Mouse (Mus musculus) urinary bladder, postnatal 14 days (tissue): ENCODE measurements around the gene Kdm2a.

ENCODE experiments used
- DNase-seq: peaks from one replicate; pipeline ENCODE4 v3.0.0; 2021; ENCODE audit warnings: low spot score

Kdm2a gene

GRCm38 (mm10) chr19:4328737-4329304 lies 69.3 kb downstream of the Kdm2a start:
- no peak for DNase-seq

DNA sequence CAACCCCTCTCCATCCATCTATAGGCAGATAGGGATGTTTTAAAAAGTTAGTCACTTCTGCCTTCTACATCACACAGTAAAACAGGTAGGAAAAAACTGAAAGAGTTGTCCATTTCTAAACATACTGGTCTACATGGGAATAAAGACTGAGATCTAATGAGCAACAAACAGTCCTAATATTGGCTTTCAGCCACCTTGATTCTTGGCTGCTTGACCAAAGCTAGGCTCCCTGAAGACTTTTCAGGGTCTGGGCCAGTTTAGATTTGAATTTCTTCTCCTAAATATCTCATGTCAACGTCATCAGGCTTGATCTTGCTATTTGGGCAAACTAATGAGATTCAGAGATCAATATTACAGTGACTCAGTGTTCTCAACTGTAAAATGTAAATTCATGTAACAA lies 71.2 kb downstream of the Kdm2a start:
- DNase-seq: no peak

GRCm38 (mm10) chr19:4326106-4326505 lies 72.0 kb downstream of the Kdm2a start:
- DNase-seq: no peak

- DNase-seq: no peak
Observed at GRCm38 (mm10) chr19:4322134-4322533, 76.0 kb downstream of the Kdm2a start.

- DNase-seq: no peak
Observed at GRCm38 (mm10) chr19:4321622-4322021, 76.5 kb downstream of the Kdm2a start.

DNA sequence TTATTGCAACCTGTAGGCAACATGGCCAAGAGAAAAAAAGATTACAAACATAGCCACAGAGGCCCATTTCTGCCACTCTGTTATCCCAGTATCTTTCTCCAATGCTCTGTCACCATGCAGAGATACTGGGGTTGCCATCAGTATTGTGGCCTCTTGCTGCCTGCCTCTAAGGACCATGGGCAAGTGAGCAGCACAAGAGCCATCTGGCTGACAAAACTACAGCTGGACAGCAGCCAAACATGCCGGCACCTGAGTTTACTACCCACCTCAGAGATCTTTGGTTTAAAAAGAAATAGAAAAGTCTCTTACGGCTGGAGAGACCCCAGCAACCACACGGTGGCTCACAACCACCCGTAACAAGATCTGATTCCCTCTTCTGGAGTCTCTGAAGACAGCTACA lies 78.8 kb downstream of the Kdm2a start:
- DNase-seq: no peak

DNA sequence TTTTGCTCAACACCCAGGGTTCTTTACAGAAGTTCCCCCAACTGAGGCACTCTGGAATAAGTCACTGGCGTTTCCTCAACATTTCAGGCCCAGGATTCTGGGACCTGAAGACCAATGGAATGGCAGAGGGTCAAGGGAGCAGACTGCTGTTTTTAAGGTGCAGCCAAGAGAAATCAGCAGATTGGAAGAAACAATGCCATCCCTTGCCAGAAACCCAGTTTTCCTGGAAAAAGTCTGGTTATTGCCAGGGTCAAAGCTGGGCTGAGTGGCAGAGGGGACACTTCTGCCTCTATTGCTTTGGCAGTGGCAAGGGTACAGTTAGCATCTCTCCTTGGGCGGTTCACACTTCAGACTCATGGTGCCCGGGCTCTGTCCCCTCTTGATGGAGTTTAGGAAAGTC lies 80.9 kb downstream of the Kdm2a start:
- no peak for DNase-seq

DNA sequence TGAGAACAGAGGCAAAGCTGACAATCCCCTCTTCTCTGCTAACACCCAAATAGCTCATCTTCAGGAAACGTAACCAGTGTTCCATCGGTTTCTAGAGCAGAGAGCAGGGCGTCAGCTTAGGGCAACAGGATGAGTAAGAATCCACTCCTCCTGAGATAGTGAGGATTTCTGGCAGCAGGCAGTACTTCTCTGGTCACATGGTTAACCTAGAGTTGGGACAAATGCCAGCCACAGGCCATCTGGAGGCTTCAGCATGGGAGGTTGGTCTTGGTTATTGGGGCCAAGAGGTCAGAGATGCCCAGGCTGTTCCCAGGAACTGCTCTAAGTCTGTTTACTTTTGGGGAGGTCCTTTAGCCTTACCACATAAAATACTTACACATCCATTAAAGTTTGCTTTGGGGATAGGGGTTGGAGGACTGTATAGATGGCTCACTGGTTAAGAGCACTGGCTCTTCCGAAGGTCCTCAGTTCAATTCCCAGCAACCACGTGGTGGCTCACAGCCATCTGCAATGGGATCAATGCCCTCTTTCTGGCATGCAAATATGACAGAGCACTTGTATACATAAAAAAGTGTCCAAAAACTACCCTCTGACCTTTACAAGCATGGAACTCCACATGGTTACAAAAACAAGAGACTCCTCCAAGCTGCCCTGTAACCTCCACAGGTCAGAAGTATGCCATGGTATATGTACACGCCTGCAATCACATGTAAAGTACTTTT lies 82.7 kb downstream of the Kdm2a start:
- peak; percentile 50 for DNase-seq

GRCm38 (mm10) chr19:4309776-4310185 lies 88.3 kb downstream of the Kdm2a start:
- peak; percentile 57 for DNase-seq

DNA sequence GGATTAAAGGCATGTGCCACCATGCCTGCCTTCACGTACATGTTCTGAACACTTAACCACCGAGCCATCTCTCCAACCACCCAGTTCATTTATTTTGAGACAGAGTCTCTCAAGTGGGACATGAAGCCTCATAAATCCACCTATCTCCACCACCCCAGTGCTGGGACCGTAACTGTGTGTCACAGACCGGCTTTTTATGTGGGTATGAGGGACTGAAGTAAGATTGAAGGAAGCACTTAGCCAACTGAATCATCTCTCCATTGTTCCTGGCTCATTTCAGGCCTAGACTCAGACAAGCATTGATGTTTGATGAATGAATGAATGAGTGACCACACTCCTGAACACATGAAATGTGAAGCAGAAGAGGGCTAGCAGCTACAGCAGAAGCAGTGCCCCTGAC lies 88.8 kb downstream of the Kdm2a start:
- DNase-seq: no peak

DNA sequence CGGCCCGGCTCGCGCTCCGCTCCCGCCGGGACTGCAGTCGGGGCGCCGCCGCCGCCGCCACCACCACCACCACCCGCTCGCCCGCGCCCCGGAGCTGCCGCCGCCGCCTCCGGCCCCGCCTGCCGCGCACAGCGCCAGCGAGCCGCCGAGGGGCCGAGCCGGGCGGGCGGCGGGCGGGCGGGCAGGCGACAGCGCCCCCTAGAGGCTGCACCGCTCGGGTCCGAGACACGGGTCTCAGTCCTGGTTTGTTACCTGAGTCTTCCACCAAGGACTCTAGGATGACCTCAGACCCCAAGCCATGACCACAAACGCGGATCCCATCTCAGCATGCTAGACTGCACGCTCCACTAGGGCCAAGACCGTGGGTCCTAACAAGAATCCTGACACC lies 91.9 kb downstream of the Kdm2a start, which contains the start of gene Grk2:
Grk2 (minus strand) TSS at position 33 of the 388 bp plus-strand sequence.
- DNase-seq: peak; percentile 82

DNA sequence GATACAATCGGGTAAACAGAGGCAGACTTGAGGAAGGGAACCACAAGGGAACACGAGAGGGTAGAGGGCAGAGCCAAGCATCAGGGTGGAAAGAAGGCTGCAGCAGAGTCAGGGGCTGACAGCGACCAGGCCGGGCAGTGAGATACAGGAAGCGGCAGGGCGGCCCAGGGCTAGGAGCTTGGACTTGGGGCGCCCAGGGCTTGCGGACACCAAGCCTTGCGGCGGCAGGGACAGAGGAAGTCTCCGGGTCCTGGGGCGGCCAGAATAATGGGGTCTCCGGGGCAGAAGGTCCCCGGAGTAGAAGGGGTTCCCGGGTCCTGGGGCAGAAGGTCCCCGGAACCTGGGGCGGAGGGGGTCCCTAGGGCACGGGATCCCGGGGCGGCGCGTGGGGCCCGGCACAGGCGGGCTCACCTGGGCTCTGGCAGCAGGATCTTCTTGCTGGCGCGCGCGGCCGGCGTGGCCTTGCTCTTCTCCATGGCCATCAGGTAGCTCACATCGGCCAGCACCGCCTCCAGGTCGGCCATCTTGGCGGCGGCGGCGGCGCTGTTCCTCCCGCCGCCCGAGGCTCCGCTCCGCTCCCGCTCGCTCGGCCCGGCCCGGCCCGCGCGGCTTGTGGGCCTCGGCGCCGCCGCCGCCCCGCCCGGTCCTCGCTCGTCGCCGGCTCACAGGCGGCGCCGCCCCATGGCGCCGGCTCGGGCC lies 92.4 kb downstream of the Kdm2a start:
- peak; percentile 46 for DNase-seq

- DNase-seq: no peak
Observed at GRCm38 (mm10) chr19:4304871-4305321, 93.2 kb downstream of the Kdm2a start.

GRCm38 (mm10) chr19:4304251-4304821 lies 93.7 kb downstream of the Kdm2a start:
- DNase-seq: no peak

- DNase-seq: no peak
Observed at GRCm38 (mm10) chr19:4303640-4303995, 94.5 kb downstream of the Kdm2a start.

DNA sequence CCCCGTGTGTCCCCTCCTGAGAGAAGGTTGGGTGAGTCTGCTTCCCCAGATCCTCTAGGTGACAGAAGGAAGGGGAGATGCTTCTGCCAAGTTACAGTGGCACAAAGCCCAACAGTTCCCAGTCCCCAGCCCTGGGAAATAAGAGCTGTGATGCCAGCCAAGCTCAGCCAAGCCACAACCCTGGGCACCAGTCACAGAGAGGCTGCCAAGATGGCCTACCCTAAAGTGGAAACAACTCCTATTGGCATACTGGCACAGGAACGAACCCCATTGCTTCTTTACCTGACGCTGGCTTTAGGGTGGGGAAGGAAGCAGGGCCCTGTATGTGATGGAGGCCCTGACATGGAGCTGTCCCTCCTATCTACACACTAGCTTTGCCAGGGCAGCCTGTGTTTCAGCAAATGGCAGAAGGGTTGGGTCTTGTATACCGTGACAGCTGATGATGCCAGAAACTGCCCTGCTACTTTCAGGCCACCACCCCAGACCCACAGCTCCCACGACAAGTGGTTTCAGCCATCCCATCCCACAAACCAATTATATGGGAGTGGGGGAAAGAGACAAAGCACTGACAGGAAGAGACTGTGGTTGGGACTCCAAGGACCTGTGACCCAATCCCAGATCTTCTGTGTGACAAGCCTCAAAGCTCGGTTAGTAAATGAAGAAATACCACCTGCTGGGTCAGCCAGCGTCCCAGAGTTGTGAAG lies 95.0 kb downstream of the Kdm2a start:
- DNase-seq: no peak

DNA sequence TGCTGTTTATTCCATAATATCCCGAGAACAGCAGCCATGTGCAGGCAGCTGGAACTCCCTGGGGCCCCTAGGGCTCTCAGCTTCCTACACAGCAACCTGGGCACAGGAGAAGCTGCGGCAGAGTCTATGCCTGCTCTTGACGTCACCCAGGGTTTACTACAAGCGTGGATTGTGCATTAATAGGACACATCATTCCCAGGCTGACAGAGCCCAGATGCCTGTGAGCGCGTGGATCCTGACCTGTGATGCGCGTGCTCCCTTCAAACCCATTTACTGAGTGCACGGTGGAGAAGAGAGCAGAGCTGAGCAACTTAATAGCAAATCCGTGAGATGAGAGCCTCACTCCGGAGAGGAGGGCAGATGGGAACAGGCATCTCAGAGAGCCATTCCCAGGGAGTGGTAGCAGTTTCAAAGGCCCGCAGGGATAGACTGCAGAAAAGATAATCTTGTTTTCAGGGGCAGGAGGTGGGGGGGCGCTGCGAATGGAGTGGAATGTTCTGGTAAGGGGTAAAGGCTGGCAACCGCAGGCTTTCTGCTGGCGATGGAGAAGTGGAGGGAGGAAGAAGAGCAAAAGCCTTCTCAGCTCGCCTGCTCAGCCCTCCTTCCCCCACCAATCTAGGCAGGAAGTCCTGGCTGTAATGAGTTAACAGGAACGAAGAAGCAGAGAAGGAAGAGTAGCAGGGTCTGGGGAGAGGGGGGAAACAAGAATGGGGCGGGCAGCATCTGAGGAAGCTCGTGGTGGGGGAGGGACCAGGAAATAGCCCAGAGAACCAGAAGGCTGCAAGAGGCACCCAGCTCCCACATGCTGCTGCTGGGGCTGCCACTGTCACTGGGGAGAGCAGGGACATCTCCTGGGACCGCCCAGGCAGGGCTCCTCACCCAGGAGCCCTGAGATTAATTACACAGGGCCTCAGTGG lies 96.1 kb downstream of the Kdm2a start:
- no peak for DNase-seq

DNA sequence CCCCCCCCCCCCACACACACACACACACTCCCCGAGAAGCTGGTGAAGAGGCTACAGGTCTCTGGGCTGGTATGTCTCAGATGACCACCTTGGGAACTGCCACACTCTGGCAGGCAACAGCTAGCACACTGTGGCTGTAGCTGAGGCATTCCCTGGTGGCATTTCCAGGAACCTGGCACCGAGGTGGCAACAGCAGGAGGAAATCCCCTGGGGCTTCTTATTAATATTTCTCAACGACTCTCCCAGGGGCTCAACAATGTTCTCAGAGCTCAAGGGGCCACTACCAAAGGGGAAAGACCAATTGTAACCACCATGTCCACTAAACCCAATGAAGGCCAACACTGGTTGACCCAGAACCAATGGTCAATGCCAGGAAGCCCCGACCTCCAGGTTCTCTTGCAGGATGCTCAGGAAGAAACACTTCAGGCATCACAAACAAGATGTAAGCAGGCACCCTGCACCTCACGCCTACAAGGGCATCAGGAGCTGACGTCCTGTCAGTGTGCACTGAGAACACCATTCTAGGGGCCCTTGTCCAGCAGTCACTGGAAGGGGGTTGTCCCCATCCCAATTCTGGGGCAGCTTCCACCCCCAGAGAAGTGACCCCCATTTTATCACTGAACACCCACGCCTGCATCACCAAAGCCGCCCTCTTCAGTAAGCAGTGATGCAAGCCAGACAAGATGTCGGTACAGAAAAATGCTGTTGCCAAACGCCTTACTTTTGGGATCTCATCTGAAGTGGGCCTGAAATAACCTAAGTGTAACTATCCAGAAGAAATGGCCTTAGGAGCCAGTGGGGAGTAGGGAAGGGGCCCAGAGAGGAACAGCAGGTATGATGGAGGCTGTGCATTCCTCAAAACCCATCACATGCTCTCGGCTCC lies 97.0 kb downstream of the Kdm2a start:
- DNase-seq: no peak

DNA sequence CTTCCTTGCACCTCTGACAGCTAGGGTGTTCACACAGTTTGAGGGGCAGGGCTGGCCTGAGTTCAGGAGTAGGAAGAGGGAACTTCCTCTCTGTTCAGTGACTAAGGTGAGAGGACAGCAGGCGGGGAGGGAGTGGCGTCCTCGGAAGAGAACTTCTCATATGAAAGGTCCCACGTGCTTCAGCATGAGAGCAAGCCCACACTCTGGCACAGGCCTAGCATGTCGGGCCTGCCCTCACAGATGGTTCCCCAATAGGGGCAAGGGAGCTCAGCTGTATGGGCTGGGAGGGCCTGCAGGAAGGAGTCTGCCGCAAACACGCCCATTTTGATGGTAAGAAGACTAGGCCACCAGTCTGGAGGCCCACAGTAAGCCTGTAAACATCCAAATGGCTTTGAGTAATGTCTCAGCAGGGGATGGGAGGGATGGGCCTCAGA lies 97.8 kb downstream of the Kdm2a start:
- DNase-seq: peak; percentile 44
